Mouse (Mus musculus): ENCODE results near the gene Msl2. TPM values are rescaled to one million over a fixed set of nuclear protein-coding genes. Genes with fewer than 3 reads are reported as not detected.

Gene Msl2
- polyA plus RNA-seq, 1 experiment from 2014 or later: 3.8 TPM

- Histone ChIP-seq H3K9me3 (replicated peaks) (no peaks in the 10 kb centered on the region), H3K4me1 (peaks cover 46% of the 10 kb centered on the region), H3K36me3 (peaks cover 23% of the 10 kb centered on the region), H3K27me3 (ENCODE audit: low read depth, poor library complexity, severe bottlenecking) (no peaks in the 10 kb centered on the region), H3K4me3 (peak overlapping the region; percentile 75), H3K27ac (replicated peaks) (no peak overlapping the region)
- DNase-seq (ENCODE audit: low spot score): no peak
Measured at GRCm38 (mm10) chr9:101077486-101077885, 3.6 kb downstream of the Msl2 start.

- H3K4me3 ChIP-seq: peak overlapping the region; percentile 75
- 76% methylated on average over 4 of the region's 4 CpGs for WGBS
- no peak overlapping the region for H3K27ac ChIP-seq (replicated peaks)
- no peak for DNase-seq (ENCODE audit: low spot score)
- peaks cover 31% of the 10 kb centered on the region for H3K36me3 ChIP-seq
- no peaks in the 10 kb centered on the region for H3K27me3 ChIP-seq (ENCODE audit: low read depth, poor library complexity, severe bottlenecking)
- H3K4me1 ChIP-seq: peaks cover 35% of the 10 kb centered on the region
- H3K9me3 ChIP-seq (replicated peaks): no peaks in the 10 kb centered on the region
Measured at GRCm38 (mm10) chr9:101078579-101078978, 4.7 kb downstream of the Msl2 start.

- no peaks in the 10 kb centered on the region for H3K27me3 ChIP-seq (ENCODE audit: low read depth, poor library complexity, severe bottlenecking)
- peaks cover 37% of the 10 kb centered on the region for H3K36me3 ChIP-seq
- WGBS: 89% methylated on average over 3 of the region's 3 CpGs
- peaks cover 35% of the 10 kb centered on the region for H3K4me1 ChIP-seq
- H3K4me3 ChIP-seq: no peak overlapping the region
- no peak overlapping the region for H3K27ac ChIP-seq (replicated peaks)
- H3K9me3 ChIP-seq (replicated peaks): no peaks in the 10 kb centered on the region
- no peak for DNase-seq (ENCODE audit: low spot score)
Measured at GRCm38 (mm10) chr9:101080046-101080685, 6.3 kb downstream of the Msl2 start.

GRCm38 (mm10) chr9:101083728-101084127 is 9.8 kb downstream of the Msl2 start:
- peaks cover 12% of the 10 kb centered on the region for H3K4me1 ChIP-seq
- H3K36me3 ChIP-seq: peaks cover 32% of the 10 kb centered on the region
- DNase-seq (ENCODE audit: low spot score): no peak
- no peak overlapping the region for H3K27ac ChIP-seq (replicated peaks)
- H3K4me3 ChIP-seq: no peak overlapping the region
- WGBS: 91% methylated on average over 3 of the region's 3 CpGs
- no peaks in the 10 kb centered on the region for H3K27me3 ChIP-seq (ENCODE audit: low read depth, poor library complexity, severe bottlenecking)
- no peaks in the 10 kb centered on the region for H3K9me3 ChIP-seq (replicated peaks)

GRCm38 (mm10) chr9:101095425-101095824 is 21.5 kb downstream of the Msl2 start:
- WGBS: 96% methylated on average over 4 of the region's 4 CpGs
- no peaks in the 10 kb centered on the region for H3K4me1 ChIP-seq
- DNase-seq (ENCODE audit: low spot score): no peak
- no peak overlapping the region for H3K27ac ChIP-seq (replicated peaks)
- no peaks in the 10 kb centered on the region for H3K27me3 ChIP-seq (ENCODE audit: low read depth, poor library complexity, severe bottlenecking)
- no peak overlapping the region for H3K4me3 ChIP-seq
- peaks cover 37% of the 10 kb centered on the region for H3K36me3 ChIP-seq
- H3K9me3 ChIP-seq (replicated peaks): peaks cover 27% of the 10 kb centered on the region

- Histone ChIP-seq H3K4me3 (no peak overlapping the region), H3K27me3 (ENCODE audit: low read depth, poor library complexity, severe bottlenecking) (no peaks in the 10 kb centered on the region), H3K4me1 (no peaks in the 10 kb centered on the region), H3K9me3 (replicated peaks) (peaks cover 27% of the 10 kb centered on the region), H3K27ac (replicated peaks) (no peak overlapping the region), H3K36me3 (peaks cover 47% of the 10 kb centered on the region)
- DNase-seq (ENCODE audit: low spot score): no peak
- 95% methylated on average over 3 of the region's 3 CpGs for WGBS
Measured at GRCm38 (mm10) chr9:101096461-101096860, 22.6 kb downstream of the Msl2 start.

GRCm38 (mm10) chr9:101097542-101097941 is 23.6 kb downstream of the Msl2 start:
- Histone ChIP-seq H3K27me3 (ENCODE audit: low read depth, poor library complexity, severe bottlenecking) (no peaks in the 10 kb centered on the region), H3K4me3 (no peak overlapping the region), H3K9me3 (replicated peaks) (peaks cover 21% of the 10 kb centered on the region), H3K4me1 (no peaks in the 10 kb centered on the region), H3K27ac (replicated peaks) (no peak overlapping the region), H3K36me3 (peaks cover 52% of the 10 kb centered on the region)
- DNase-seq (ENCODE audit: low spot score): no peak
- WGBS: 77% methylated on average over 1 of the region's 1 CpGs

- H3K27ac ChIP-seq (replicated peaks): no peak overlapping the region
- H3K4me1 ChIP-seq: no peaks in the 10 kb centered on the region
- WGBS: 94% methylated on average over 6 of the region's 6 CpGs
- peaks cover 55% of the 10 kb centered on the region for H3K36me3 ChIP-seq
- no peak for DNase-seq (ENCODE audit: low spot score)
- no peaks in the 10 kb centered on the region for H3K27me3 ChIP-seq (ENCODE audit: low read depth, poor library complexity, severe bottlenecking)
- H3K9me3 ChIP-seq (replicated peaks): peaks cover 12% of the 10 kb centered on the region
- no peak overlapping the region for H3K4me3 ChIP-seq
Measured at GRCm38 (mm10) chr9:101099445-101099844, 25.5 kb downstream of the Msl2 start.

- Histone ChIP-seq H3K9me3 (replicated peaks) (peaks cover 12% of the 10 kb centered on the region), H3K27ac (replicated peaks) (no peak overlapping the region), H3K4me3 (no peak overlapping the region), H3K4me1 (no peaks in the 10 kb centered on the region), H3K27me3 (ENCODE audit: low read depth, poor library complexity, severe bottlenecking) (no peaks in the 10 kb centered on the region), H3K36me3 (peaks cover 59% of the 10 kb centered on the region)
- 91% methylated on average over 3 of the region's 3 CpGs for WGBS
- no peak for DNase-seq (ENCODE audit: low spot score)
Measured at GRCm38 (mm10) chr9:101100163-101100562, 26.3 kb downstream of the Msl2 start.

- peaks cover 9% of the 10 kb centered on the region for H3K9me3 ChIP-seq (replicated peaks)
- no peak for DNase-seq (ENCODE audit: low spot score)
- 95% methylated on average over 8 of the region's 8 CpGs for WGBS
- H3K27ac ChIP-seq (replicated peaks): no peak overlapping the region
- no peak overlapping the region for H3K4me3 ChIP-seq
- H3K4me1 ChIP-seq: no peaks in the 10 kb centered on the region
- H3K27me3 ChIP-seq (ENCODE audit: low read depth, poor library complexity, severe bottlenecking): no peaks in the 10 kb centered on the region
- H3K36me3 ChIP-seq: peaks cover 55% of the 10 kb centered on the region
Measured at GRCm38 (mm10) chr9:101101547-101101946, 27.6 kb downstream of the Msl2 start.

GRCm38 (mm10) chr9:101102288-101102687 is 28.4 kb downstream of the Msl2 start:
- Histone ChIP-seq H3K9me3 (replicated peaks) (peaks cover 5% of the 10 kb centered on the region), H3K27ac (replicated peaks) (no peak overlapping the region), H3K4me1 (no peaks in the 10 kb centered on the region), H3K27me3 (ENCODE audit: low read depth, poor library complexity, severe bottlenecking) (no peaks in the 10 kb centered on the region), H3K4me3 (no peak overlapping the region), H3K36me3 (peaks cover 53% of the 10 kb centered on the region)
- DNase-seq (ENCODE audit: low spot score): no peak
- 93% methylated on average over 3 of the region's 3 CpGs for WGBS

GRCm38 (mm10) chr9:101104931-101105330 is 31.0 kb downstream of the Msl2 start:
- Histone ChIP-seq H3K27ac (replicated peaks) (no peak overlapping the region), H3K9me3 (replicated peaks) (no peaks in the 10 kb centered on the region), H3K4me1 (no peaks in the 10 kb centered on the region), H3K27me3 (ENCODE audit: low read depth, poor library complexity, severe bottlenecking) (no peaks in the 10 kb centered on the region), H3K36me3 (peaks cover 52% of the 10 kb centered on the region), H3K4me3 (no peak overlapping the region)
- DNase-seq (ENCODE audit: low spot score): no peak
- 91% methylated on average over 11 of the region's 11 CpGs for WGBS

- H3K9me3 ChIP-seq (replicated peaks): no peaks in the 10 kb centered on the region
- WGBS: 98% methylated on average over 6 of the region's 6 CpGs
- H3K36me3 ChIP-seq: peaks cover 45% of the 10 kb centered on the region
- no peak overlapping the region for H3K4me3 ChIP-seq
- H3K4me1 ChIP-seq: no peaks in the 10 kb centered on the region
- H3K27me3 ChIP-seq (ENCODE audit: low read depth, poor library complexity, severe bottlenecking): no peaks in the 10 kb centered on the region
- DNase-seq (ENCODE audit: low spot score): no peak
- no peak overlapping the region for H3K27ac ChIP-seq (replicated peaks)
Measured at GRCm38 (mm10) chr9:101105735-101106134, 31.8 kb downstream of the Msl2 start.

GRCm38 (mm10) chr9:101107386-101107785 is 33.5 kb downstream of the Msl2 start:
- Histone ChIP-seq H3K4me3 (no peak overlapping the region), H3K27ac (replicated peaks) (no peak overlapping the region), H3K27me3 (ENCODE audit: low read depth, poor library complexity, severe bottlenecking) (no peaks in the 10 kb centered on the region), H3K9me3 (replicated peaks) (no peaks in the 10 kb centered on the region), H3K36me3 (peaks cover 33% of the 10 kb centered on the region), H3K4me1 (no peaks in the 10 kb centered on the region)
- DNase-seq (ENCODE audit: low spot score): no peak
- 79% methylated on average over 3 of the region's 3 CpGs for WGBS
